Mouse (Mus musculus) E14TG2a.4 (cell line): ENCODE results near the gene Nlgn2.

Source experiments
- CTCF ChIP-seq: conservative IDR thresholded peaks from 2 replicates; pipeline ENCODE4 v1.5.1; 2014; ENCODE audit warnings: low read length
- POU5F1 ChIP-seq: IDR thresholded peaks from 2 replicates; pipeline ENCODE4 v1.6.1; 2014; ENCODE audit warnings: low read length, borderline replicate concordance

DNA sequence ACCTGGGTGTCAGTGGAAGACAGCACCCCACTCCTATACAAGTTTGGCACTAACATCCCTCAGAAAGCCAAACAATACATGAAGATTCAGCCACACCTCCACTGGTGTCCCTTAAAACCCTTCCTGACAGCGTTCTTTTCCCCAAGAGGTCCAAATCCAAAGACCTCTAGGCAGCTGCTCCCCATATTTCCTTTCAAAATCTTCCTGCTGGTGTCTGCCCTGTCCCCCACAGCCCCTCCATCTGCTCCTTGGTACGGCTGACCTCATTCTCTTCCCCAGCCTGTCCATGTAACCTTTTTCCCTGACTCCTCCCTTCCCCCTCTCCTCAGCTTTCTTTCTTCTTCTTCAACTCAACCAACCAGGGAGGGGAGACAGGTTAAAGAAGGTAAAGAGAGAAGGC, 14.1 kb downstream of the Nlgn2 start:
- TF ChIP-seq CTCF: no peak
- no peak for TF ChIP-seq POU5F1
